Mouse (Mus musculus) gastrocnemius, adult 2 months (tissue): Measurements from ENCODE around the gene Prkag1. TPM values are rescaled to one million over a fixed set of nuclear protein-coding genes. Genes with fewer than 3 reads are reported as not detected.
"Not testable (repeated sequence)": the region's sequence is repeated elsewhere in the genome, so short reads cannot be mapped to it uniquely, and the experiment has no call there.

ENCODE experiments used
- DNase-seq: peaks from one replicate; pipeline ENCODE4 v3.0.0; 2022
- H3K27ac ChIP-seq: fragments of 200-600 bp; 2 replicates; pipeline ENCODE4 v1.8.1; 2022; ENCODE audit warnings: mild to moderate bottlenecking
- H3K4me3 ChIP-seq: fragments of 200-600 bp; 2 replicates; pipeline ENCODE4 v1.8.1; 2022; ENCODE audit warnings: mild to moderate bottlenecking, moderate library complexity
- CTCF ChIP-seq: fragments of 200-600 bp; IDR thresholded peaks from 2 replicates; pipeline ENCODE4 v1.8.1; 2022; ENCODE audit warnings: antibody characterized with exemption, mild to moderate bottlenecking, moderate library complexity
- intact Hi-C: fragments of 180-260 bp; cut with DNase I; formaldehyde crosslinking; loops from one replicate; pipeline ENCODE4 v1.15.1; 2025
- total RNA-seq, 2 experiments: library from RNA; stranded (reverse); gene quantifications; 2 replicates each; pipeline ENCODE4 v1.2.3; 2021

Prkag1 gene
- total RNA-seq, 2 experiments from 2014 or later = 49.0 to 59.5 TPM

- intact Hi-C loops = loop anchor here (5.0 kb wide), 1 partner anchor 34 kb away; no protein-coding TSS in a partner anchor
- H3K4me3 ChIP-seq = no peak overlapping the region
- no peak for DNase-seq
- TF ChIP-seq CTCF = no peak
- no peak overlapping the region for H3K27ac ChIP-seq
Measured at GRCm38 (mm10) chr15:98833281-98833680, 2.0 kb upstream of the Prkag1 start.

DNA sequence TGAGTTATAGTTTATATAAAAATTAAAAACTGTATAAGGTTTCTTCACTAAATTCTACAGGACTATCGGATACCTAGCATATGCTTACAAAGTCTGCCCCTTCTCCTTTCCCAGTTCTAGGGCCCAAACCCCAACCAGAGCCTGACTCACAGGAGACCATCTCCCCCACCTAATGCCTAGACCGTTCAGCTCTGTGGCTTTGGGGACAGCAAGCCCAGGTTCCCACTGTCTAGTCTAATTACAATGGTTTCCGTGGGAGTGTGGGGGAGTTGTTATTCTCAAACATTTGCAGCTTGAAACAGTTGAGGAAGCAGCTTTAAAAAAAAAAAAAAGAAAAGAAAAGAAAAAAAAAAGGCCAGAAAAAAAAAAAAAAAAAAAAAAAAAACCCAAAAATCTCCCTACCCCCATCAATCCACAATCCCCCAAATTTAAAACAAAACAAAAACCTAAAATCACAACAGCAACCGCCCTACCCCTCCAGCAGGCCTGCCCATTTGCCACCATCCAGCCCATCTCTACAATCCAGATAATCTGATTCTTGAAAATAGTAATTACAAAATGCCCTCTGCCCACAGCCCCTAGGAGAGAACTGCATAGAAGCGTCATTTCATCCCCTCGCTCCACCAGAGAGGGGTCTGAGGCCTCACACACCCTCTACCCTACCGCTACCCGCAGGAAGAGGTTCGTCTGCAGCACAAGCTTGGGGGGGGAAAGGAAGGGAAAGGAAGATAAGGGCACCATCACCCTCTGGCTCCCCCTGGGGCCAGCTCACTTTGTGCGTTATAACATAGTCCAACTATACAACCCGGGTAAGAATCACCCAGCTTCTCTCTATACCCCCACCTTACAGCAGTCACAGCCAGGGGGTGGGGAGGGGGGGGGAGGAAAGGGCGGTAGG lies 1.1 kb upstream of the Prkag1 start:
- intact Hi-C loops = loop anchor here (5.0 kb wide), 1 partner anchor 35 kb away; no protein-coding TSS in a partner anchor
- peak overlapping the region; percentile 98 for H3K27ac ChIP-seq
- H3K4me3 ChIP-seq = peak overlapping the region; percentile 92; the same call in 1 of the 2 replicates
- no peak for DNase-seq
- no peak for TF ChIP-seq CTCF

- no peak for TF ChIP-seq CTCF
- peak overlapping the region; percentile 92 for H3K4me3 ChIP-seq
- H3K27ac ChIP-seq = peak overlapping the region; percentile 98
- no peak for DNase-seq
- intact Hi-C loops = loop anchor here (5.0 kb wide), 1 partner anchor 36 kb away; no protein-coding TSS in a partner anchor
Measured at GRCm38 (mm10) chr15:98831684-98832035, 339 bp upstream of the Prkag1 start.

DNA sequence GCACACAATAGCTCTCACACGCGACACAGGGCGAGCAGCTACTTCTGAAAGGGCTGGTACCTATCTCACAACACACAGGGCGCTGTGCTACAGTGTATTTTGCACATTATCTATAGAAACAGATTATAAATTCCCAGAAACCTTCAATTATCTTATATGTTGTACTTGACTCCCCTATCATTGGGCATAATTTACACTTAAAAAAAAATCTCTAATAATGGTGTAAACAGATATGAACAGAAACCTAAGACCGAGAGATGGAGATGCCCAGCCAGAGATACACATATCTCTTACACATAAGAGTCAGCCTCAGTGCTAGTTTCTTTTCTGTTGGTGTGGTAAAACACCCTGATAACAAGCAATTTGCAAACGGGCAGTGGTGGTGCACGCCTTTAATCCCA lies 3.7 kb downstream of the Prkag1 start:
- Histone ChIP-seq H3K27ac (no peak overlapping the region), H3K4me3 (no peak overlapping the region)
- DNase-seq = no peak
- TF ChIP-seq CTCF = no peak
- intact Hi-C loops = no loop called here

DNA sequence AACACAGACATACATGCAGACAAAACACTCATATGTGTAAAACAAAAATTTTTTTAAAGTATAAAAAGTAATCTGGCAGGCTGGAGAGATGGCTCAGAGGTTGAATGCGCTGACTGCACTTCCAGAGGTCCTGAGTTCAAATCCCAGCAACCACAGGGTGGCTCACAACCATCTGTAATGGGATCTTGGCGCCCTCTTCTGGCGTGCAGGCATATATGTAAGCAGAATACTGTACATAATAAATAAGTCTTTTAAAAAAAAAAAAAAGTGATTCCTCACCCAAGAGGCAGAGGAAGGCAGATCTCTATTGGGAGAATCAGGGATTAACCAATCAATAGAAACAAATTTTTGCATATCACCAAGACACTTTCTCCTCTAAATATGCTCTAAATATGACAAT lies 7.9 kb downstream of the Prkag1 start:
- DNase-seq = no peak
- Histone ChIP-seq H3K27ac (no peak overlapping the region), H3K4me3 (no peak overlapping the region)
- TF ChIP-seq CTCF = peak; percentile 38; the same call in 1 of the 2 replicates
- intact Hi-C loops = no loop called here

DNA sequence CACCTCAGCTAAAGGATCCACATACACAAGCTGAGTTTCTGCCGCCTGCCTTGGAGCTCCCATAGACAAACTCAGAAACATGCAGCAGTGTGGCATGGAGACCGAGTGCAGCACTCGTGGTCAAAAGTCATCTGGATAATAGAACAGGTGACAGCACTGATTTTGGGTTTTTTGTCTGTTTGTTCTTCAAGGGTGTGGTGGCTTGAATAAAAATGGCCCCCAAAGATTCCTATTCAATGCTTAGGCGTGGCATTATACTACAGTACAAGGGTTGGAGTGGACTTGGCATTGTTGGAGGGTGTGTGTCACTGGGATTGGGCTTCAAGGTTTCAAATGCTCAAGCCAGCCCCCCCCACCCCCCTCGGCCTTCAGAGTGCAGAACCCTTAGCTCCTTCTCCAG lies 9.2 kb downstream of the Prkag1 start:
- H3K27ac ChIP-seq = no peak overlapping the region
- no peak for TF ChIP-seq CTCF
- no peak for DNase-seq
- intact Hi-C loops = no loop called here
- no peak overlapping the region for H3K4me3 ChIP-seq

GRCm38 (mm10) chr15:98821403-98821802 lies 9.9 kb downstream of the Prkag1 start:
- no peak overlapping the region for H3K27ac ChIP-seq
- peak; percentile 51 for TF ChIP-seq CTCF
- no peak overlapping the region for H3K4me3 ChIP-seq
- intact Hi-C loops = no loop called here
- DNase-seq = no peak

DNA sequence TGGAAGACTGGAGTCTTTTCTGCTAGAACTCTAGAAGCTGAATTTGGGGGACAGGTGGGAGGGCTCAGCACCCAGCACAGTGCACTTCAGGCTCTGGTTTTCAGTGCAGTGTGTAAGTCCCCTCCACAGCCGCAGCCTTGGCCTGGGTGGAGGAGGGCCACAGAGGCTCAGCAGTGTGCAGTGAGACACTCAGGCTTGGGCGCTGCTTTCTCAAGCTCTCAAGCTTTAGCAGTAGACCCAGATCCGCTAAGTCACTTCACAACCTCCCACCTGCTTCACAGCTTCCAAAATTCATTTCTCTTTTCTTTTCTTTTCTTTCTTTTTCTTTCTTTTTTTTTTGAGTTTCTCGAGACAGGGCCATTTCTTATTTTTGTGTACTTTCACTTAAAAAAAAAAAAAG lies 10.4 kb downstream of the Prkag1 start:
- H3K27ac ChIP-seq = no peak overlapping the region
- no peak for DNase-seq

GRCm38 (mm10) chr15:98818171-98818570 lies 13.2 kb downstream of the Prkag1 start:
- no peak overlapping the region for H3K27ac ChIP-seq
- intact Hi-C loops = no loop called here
- no peak for DNase-seq
- TF ChIP-seq CTCF = no peak
- no peak overlapping the region for H3K4me3 ChIP-seq

More for the DNA sequence above, 10.4 kb downstream of the Prkag1 start:
- intact Hi-C loops = no loop called here
- TF ChIP-seq CTCF = no peak
- no peak overlapping the region for H3K4me3 ChIP-seq

DNA sequence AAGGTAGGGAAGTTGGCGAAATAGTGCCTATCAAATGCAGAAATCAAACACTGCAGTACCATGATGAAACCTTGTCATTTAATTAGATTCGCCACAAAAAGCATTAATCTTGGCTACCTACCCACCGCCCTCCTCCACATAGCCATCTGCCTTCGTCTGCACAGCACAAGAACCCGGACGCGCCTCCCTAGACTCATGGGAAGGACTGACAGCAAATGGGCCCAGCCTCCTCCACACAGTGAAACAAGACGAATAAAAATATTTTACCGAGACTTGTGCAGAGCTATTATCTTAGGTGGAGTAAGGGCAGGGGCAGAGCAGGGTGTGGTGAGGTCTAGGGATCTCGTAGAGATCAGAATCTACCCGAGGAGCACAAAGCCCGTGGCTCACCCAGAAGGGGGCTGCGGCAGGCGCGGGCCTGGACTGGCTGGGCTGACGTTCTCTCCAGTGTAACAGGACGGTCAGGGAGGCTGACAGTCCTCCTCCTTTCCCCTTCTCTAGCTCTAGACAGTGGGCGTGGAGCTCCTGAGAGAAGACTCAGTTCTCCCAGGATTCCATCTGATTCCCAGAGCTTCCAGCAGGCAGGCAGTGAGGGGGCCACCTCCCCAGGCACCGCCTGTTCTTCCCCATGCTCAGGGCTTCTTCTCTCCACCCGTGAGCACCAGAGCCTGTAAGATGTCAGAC lies 18.4 kb downstream of the Prkag1 start:
- TF ChIP-seq CTCF = no peak
- H3K27ac ChIP-seq = no peak overlapping the region
- DNase-seq = no peak
- H3K4me3 ChIP-seq = no peak overlapping the region
- intact Hi-C loops = no loop called here

DNA sequence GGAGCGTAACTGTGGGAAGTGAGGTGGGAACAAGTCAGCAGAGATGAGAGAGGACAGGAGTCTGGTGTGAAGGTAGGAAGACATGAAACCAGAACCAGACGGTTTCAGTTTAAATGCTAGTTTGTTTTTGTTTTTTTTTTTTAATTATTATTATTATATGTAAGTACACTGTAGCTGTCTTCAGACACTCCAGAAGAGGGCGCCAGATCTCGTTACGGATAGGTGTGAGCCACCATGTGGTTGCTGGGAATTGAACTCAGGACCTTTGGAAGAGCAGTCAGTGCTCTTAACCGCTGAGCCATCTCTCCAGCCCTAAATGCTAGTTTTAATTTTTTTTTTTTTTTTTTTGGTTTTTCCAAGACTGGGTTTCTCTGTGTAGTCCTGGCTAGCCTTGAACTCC lies 21.1 kb downstream of the Prkag1 start:
- H3K4me3 ChIP-seq, H3K27ac ChIP-seq, DNase-seq, intact Hi-C loops: not testable (repeated sequence)
- TF ChIP-seq CTCF = peak; percentile 34

DNA sequence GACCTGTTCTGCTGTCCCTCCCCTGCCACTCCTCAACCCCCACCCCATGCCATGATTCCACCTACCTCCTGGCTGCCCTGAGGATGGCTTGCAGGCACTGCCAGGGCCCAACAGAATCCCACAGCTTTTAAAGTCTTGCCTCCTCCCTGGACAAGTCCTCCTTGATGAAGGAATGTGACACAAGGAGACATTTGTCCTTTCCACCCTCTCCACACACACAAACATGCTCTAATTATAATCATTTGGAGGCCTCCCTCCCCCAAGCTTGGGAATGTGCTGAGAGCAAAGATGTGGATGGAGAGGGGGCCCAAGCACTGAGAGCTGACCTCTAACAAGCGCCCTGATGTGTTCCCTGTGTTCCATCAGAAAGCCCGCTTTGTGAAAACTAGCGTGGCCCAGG lies 21.9 kb downstream of the Prkag1 start, which contains the start of gene Ddn:
Gene Ddn (minus strand): TSS at position 101 of the 400 bp plus-strand sequence.
- TF ChIP-seq CTCF = no peak
- DNase-seq = no peak
- intact Hi-C loops = no loop called here
- peak within 1 kb of the TSS; percentile 28; the same call in 1 of the 2 replicates for H3K27ac ChIP-seq
- H3K4me3 ChIP-seq = peak within 1 kb of the TSS; percentile 76

DNA sequence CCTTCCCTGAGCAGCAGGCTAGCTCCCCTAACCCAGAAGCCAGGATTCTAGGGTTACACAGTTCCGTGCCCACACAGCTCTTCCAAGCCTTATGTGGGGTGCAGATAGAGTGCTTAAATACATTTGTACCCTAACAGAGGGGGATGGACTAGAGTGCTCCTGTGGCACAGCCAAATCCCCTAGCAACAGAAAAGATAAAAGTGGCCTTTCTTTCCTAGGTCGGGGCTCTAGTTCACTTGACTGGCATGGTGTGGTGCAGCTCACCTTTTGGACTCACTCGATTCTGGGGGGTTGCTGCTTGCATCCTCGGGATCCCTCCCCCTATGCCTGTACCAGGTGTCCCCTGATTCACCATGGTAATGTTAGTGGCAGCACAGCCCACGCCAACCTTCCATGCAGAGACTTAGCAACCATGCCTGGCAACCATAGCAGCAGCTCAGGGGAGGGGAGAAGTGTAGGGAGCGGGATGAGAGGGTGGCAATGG lies 22.6 kb downstream of the Prkag1 start:
- intact Hi-C loops = no loop called here
- Histone ChIP-seq H3K27ac (peak overlapping the region; percentile 28; the same call in 1 of the 2 replicates), H3K4me3 (peak overlapping the region; percentile 76)
- no peak for TF ChIP-seq CTCF
- DNase-seq = no peak
